Mouse (Mus musculus) brain, embryonic 14.5 days (tissue): ENCODE results near the gene Zfp366.

Source experiments
- CTCF ChIP-seq: fragments of 200-500 bp; IDR thresholded peaks from 2 replicates; pipeline ENCODE4 v1.5.1; 2012; ENCODE audit warnings: inconsistent platforms, mild to moderate bottlenecking, moderate library complexity, borderline replicate concordance; ENCODE audit not compliant: insufficient read depth, insufficient read length; ENCODE audit errors: extremely low read depth
- POLR2A ChIP-seq: fragments of 200-500 bp; IDR thresholded peaks from 2 replicates; pipeline ENCODE4 v1.6.1; 2012; ENCODE audit warnings: mild to moderate bottlenecking, inconsistent platforms, borderline replicate concordance; ENCODE audit not compliant: poor library complexity, insufficient read depth, insufficient read length, severe bottlenecking; ENCODE audit errors: extremely low read depth

DNA sequence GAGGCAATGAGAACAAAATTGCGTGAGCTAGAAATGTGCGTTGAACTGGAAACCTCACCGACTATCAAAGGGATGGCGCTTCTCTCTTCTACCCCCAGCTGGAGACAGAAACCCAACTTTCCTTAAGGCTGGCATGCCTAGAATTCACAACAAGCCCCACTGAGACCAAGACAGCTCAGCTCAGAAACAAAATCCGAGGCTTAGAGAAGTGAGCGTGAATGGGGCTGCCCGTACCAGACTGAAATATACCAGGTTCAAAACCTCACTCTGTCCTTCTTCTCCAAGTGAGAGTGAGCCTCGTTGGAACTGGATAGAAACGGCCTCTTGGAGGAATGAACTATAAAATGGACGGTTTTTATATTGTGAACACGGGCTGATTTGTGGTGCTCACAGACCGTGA, 99.3 kb downstream of the Zfp366 start:
- TF ChIP-seq POLR2A (no peak), CTCF (no peak)
